Mouse (Mus musculus): Measurements from ENCODE around the gene Rab33b.

DNA sequence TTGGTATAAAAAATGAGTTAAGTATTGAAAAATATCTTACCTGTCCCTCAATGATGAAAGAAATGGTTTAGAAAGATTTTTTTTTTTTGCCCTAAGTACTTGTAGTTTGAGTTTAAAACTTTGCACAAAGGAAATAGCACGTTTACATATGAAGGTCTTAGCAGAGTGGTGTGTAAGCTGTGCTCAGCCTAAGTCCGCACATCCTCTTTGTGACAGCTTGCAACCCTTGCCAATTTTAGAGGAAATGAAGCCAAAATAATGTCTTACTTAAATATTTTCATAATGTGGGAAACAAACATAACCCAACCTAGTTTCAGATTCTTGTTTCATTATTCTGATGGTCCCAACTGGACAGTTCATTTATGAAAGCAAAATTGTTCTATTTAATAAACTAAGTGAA, 10.7 kb downstream of the Rab33b start:
- no peak for TF ChIP-seq CTCF (IDR thresholded peaks at IDR 0.05; ENCODE audit: low read depth)
- TF ChIP-seq EP300 (IDR thresholded peaks at IDR 0.05; ENCODE audit: low read depth): no peak
